Mouse (Mus musculus): ENCODE results near the gene 9130213A22Rik.

Gene 9130213A22Rik

GRCm38 (mm10) chr11:69106842-69107241, 15.5 kb downstream of the 9130213A22Rik start:
- no peak for DNase-seq (ENCODE audit: low spot score in 2 of 2)

- DNase-seq (ENCODE audit: low spot score in 2 of 2) = no peak
Observed at GRCm38 (mm10) chr11:69106299-69106698, 16.1 kb downstream of the 9130213A22Rik start.

- no peak for DNase-seq (ENCODE audit: low spot score in 2 of 2)
Observed at GRCm38 (mm10) chr11:69105796-69106195, 16.6 kb downstream of the 9130213A22Rik start.

GRCm38 (mm10) chr11:69105227-69105626, 17.2 kb downstream of the 9130213A22Rik start:
- no peak for DNase-seq (ENCODE audit: low spot score in 2 of 2)

DNA sequence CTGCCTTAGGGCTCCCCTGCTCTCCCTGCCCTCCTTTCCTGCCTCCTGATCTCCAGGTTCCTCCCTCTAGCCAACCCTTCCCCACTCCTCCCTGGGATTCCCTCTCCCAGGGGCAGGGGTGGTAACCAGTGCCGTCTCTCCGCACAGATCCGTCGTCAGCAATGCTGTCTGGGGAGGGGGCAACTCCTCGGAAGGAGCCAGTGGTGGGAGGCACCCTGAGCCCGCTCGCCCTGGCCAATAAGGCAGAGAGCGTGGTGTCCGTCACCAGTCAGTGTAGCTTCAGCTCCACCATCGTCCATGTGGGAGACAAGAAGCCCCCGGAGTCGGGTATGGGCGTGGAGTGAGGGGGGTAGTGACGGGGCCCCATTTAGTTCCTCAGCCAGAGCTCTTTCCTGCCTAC, 17.9 kb downstream of the 9130213A22Rik start:
- no peak for DNase-seq (ENCODE audit: low spot score in 2 of 2)

DNA sequence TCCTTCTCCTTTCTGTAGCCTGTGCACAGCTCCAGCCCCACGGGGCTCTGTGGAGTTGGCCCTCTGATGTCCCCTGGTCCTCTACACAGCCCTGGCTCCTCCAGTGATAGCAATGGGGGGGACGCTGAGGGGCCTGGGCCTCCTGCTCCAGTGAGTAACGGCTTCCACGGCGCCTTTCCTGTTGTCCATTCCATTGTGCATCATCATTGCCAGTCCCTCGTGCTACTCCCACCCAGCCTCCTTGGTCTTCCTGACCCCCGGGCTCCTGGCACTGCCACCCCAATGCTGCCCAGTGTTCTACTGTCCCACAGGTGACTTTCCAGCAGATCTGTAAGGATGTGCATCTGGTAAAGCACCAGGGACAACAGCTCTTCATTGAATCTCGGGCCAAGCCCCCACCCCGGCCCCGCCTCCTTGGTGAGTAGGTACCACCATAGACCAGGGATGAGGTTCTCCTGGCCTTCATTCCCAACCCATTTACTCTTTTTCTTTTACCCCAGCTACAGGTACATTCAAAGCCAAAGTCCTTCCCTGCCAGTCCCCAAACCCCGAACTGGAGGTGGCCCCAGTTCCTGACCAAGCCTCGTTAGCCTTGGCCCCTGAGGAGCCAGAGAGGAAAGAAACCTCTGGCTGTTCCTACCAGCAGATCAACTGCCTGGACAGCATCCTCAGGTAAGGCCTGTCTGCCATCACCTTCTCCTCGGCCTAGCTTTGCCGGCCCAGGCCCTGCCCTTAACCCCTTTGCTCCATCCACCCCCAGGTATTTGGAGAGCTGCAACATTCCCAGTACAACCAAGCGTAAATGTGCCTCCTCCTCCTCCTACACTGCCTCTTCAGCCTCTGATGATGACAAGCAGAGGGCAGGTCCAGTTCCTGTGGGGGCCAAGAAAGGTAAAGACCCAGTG, 18.6 kb downstream of the 9130213A22Rik start:
- DNase-seq (ENCODE audit: low spot score in 2 of 2) = no peak

GRCm38 (mm10) chr11:69103121-69103520, 19.3 kb downstream of the 9130213A22Rik start:
- DNase-seq (ENCODE audit: low spot score in 2 of 2) = no peak

- no peak for DNase-seq (ENCODE audit: low spot score in 2 of 2)
Observed at GRCm38 (mm10) chr11:69102403-69102725, 20.0 kb downstream of the 9130213A22Rik start.

DNA sequence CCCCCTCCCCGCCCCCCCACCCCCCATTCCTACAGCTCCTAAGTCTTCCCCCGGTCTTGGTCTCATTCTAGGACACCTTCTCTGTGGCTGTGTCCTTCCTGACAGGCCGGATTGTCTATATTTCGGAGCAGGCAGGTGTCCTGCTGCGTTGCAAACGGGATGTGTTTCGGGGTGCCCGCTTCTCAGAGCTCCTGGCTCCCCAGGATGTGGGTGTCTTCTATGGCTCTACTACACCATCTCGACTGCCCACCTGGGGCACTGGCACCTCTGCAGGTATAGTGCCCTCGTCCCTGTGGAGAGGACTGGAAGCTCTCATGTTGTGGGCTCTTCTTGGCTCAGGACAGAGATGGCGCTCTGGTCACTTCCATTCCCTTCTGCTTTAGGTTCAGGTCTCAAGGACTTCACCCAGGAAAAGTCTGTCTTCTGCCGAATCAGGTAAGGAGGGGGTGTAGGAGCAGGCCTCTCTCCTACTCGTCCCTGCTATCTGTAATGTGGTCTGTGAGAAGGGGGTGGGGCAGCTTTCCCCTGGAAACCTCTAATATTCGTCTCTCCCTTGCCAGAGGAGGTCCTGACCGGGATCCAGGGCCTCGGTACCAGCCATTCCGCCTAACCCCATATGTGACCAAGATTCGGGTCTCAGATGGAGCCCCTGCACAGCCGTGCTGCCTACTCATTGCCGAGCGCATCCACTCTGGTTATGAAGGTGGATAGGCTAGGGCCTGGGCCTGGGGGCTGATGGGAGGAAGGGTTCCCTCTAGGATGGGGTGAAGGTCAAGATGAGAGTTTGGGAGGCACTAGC, 20.6 kb downstream of the 9130213A22Rik start:
- no peak for DNase-seq (ENCODE audit: low spot score in 2 of 2)

GRCm38 (mm10) chr11:69100639-69101360, 21.6 kb downstream of the 9130213A22Rik start:
- no peak for DNase-seq (ENCODE audit: low spot score in 2 of 2)

GRCm38 (mm10) chr11:69099915-69100345, 22.5 kb downstream of the 9130213A22Rik start:
- peak; percentile 88 to 91 for DNase-seq (ENCODE audit: low spot score in 2 of 2)

DNA sequence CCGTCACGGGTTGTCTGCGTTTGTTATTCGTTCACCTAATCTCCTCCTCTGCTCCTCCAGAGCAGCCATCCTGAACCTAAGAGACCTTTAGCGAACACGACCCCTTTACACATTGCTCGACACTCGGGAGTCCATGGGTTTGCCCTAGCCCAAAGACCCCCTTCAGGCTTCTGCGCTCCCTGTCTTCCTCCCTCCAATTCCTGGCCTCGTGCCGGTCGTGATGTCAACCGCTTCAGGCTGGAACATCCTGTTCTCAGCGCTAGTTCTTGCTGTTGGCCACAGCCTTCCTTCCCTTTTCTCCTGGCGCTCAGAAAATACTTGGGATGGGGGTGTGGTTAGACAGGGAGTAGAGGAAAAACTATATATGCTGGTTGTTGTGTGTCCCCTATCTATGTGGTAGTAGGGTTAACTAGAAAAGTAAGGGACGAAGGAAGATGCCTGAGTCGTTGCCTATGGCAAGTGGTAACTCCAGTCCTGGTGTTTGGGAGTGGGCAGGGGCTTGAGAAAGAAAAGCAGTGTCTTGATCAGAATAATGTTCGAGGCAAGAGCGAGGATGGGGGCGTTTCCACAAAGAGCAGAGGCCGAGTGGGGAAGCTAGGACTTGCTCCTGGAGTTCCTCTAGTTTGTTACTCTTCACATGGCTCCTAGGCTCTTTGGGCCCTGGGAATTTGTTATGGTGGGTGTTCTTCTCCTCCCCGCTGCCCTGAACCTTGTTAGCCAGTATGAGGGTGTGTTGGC, 23.0 kb downstream of the 9130213A22Rik start:
- no peak for DNase-seq (ENCODE audit: low spot score in 2 of 2)

GRCm38 (mm10) chr11:69098762-69099091, 23.7 kb downstream of the 9130213A22Rik start:
- peak; percentile 96 to 97 for DNase-seq (ENCODE audit: low spot score in 2 of 2)

GRCm38 (mm10) chr11:69098039-69098761, 24.2 kb downstream of the 9130213A22Rik start:
- peak; percentile 63 to 65 for DNase-seq (ENCODE audit: low spot score in 2 of 2)

DNA sequence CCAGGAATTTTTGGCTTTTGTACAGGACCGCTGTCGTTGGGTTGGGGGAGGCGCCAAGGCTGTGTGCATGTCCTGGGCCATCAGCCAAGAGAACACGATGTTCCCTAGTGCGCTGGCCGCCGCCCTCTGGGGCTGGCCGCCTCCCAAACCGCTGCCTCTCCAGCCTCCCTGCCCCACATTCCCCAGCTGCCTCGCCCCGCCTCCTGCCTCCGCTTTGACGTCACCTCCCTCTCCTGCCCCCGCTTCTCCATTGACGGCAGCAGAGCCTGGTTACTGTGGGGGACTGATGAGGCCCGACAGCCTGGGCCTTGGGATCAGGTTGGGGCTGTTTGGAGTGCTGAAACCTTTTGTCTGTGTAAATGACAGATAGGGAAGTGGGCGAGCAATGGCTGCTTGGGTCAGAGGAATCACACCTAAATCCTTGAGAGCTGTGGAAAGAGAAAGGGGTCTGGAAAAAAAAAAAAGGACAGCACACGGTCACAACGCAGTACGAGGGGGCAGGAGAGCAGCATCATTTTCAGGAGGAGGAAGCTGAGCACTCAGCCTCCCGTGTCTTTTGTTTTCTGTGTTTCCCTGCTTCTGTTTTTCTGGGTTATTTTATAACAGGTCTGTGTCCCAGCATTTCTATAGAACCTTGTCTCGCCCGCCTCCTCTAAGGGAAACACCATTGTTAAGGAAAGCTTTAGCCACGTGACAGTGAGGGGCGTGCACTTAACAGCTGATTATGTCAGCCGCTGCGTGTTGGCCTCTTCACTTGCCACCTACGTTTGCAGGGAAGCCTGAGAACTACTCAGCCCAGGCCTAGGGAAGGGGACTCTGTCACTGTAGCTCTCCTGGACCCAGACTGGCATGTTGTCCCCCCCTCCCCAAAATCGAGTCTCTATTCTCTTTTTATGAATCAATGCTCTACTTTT, 25.1 kb downstream of the 9130213A22Rik start:
- peak; percentile 90 to 93 for DNase-seq (ENCODE audit: low spot score in 2 of 2)

DNA sequence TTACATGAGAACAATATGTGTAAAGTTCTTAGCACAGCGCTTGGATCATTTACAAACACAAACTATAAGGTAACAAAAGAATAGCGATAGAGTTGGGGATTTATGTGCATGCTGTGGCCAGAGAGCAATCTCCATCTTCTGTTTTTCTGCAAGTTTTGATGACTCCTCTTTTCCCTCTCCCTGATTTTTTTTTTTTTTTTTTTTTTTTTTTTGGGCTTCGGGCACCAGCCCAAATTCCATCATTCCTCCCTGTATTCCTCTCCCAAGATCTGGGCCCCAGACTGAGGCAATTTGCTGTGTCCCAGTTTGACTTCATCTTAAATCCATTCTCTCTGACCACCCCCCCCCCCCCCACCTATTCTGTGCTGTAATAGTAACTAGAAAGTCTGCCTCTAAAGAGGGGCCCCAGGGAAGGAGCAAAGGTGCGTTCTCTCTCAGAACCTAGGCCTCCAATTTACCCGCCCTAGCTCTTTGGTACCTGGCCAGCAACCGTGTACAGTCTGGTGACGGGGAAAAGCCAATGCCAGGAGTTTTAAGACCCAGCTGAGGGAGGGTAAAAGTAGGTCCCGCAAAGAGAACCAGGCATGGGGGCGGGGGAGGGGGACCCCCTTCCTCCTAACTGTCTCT, 25.9 kb downstream of the 9130213A22Rik start:
- DNase-seq (ENCODE audit: low spot score in 2 of 2) = no peak

- DNase-seq (ENCODE audit: low spot score in 2 of 2) = peak; percentile 40 to 65
Observed at GRCm38 (mm10) chr11:69095511-69096231, 26.7 kb downstream of the 9130213A22Rik start.

GRCm38 (mm10) chr11:69094697-69095429, 27.5 kb downstream of the 9130213A22Rik start, which contains the start of gene Per1:
Gene Per1, plus strand, starts transcription at chr11:69095217.
- DNase-seq (ENCODE audit: low spot score in 2 of 2) = peak; percentile 100

Measured in natural killer cell, adult 2 months (primary cell).